Mouse (Mus musculus) G1E (cell line): Measurements from ENCODE around the gene Kcnab3.

ENCODE experiments used
- CTCF ChIP-seq: IDR thresholded peaks from 2 replicates; pipeline ENCODE4 v1.5.1; 2012; ENCODE audit warnings: low read depth, low read length, inconsistent platforms, mixed read lengths
- GATA1 ChIP-seq: IDR thresholded peaks from 2 replicates; pipeline ENCODE4 v1.6.1; 2012; ENCODE audit warnings: borderline replicate concordance, low read length, inconsistent platforms, mixed read lengths
- GATA2 ChIP-seq: IDR thresholded peaks from 2 replicates; pipeline ENCODE4 v1.6.1; 2012; ENCODE audit warnings: low read depth, low read length, inconsistent platforms, borderline replicate concordance
- POLR2AphosphoS5 ChIP-seq: IDR thresholded peaks from 2 replicates; pipeline ENCODE4 v1.6.1; 2012; ENCODE audit warnings: low read depth, low read length, inconsistent platforms; ENCODE audit not compliant: insufficient replicate concordance
- TAL1 ChIP-seq: conservative IDR thresholded peaks from 2 replicates; pipeline ENCODE4 v1.6.1; 2012; ENCODE audit warnings: low read depth, low read length, inconsistent platforms, mixed read lengths

- no peak for TF ChIP-seq CTCF
- no peak for TF ChIP-seq TAL1
- no peak for TF ChIP-seq POLR2AphosphoS5
- no peak for TF ChIP-seq GATA1
- TF ChIP-seq GATA2 = no peak
Measured at GRCm38 (mm10) chr11:69362021-69362420, 36.0 kb downstream of the Kcnab3 start.
